Mouse (Mus musculus) common myeloid progenitor, adult 5-6 weeks (primary cell): Measurements from ENCODE around the gene Ccdc47. TPM values are rescaled to one million over a fixed set of nuclear protein-coding genes. Genes with fewer than 3 reads are reported as not detected.

Experiments
- ATAC-seq: replicated peaks from 2 replicates; pipeline ENCODE4 v1.8.0; 2016; ENCODE audit warnings: low read depth, mild to moderate bottlenecking, moderate TSS enrichment, inconsistent platforms; ENCODE audit not compliant: poor library complexity, severe bottlenecking
- total RNA-seq: library from RNA; stranded (forward); fragments of 200-1000, 187-1606 nt; gene quantifications from 2 replicates; pipeline ENCODE4 v1.2.3, GENCODE M21; 2017

Ccdc47 gene
- total RNA-seq, 1 experiment from 2014 or later = 212 TPM

- ATAC-seq = no peak
Observed at GRCm38 (mm10) chr11:106164601-106165180, 51.5 kb downstream of the Ccdc47 start.

- ATAC-seq = no peak
Observed at GRCm38 (mm10) chr11:106163546-106163945, 52.6 kb downstream of the Ccdc47 start.

GRCm38 (mm10) chr11:106162237-106162636, 53.9 kb downstream of the Ccdc47 start:
- ATAC-seq = no peak

- peak; percentile 23 for ATAC-seq
Observed at GRCm38 (mm10) chr11:106160841-106161721, 55.1 kb downstream of the Ccdc47 start, which contains the start of the genes Gm10840 and Limd2. Gm10840 (plus strand) TSS chr11:106160850. Limd2 (minus strand) TSS chr11:106160860.

GRCm38 (mm10) chr11:106159921-106160840, 56.0 kb downstream of the Ccdc47 start:
- ATAC-seq = peak; percentile 59

- peak; percentile 45 for ATAC-seq
Observed at GRCm38 (mm10) chr11:106159216-106159920, 56.8 kb downstream of the Ccdc47 start.

GRCm38 (mm10) chr11:106158930-106159215, 57.3 kb downstream of the Ccdc47 start:
- no peak for ATAC-seq

GRCm38 (mm10) chr11:106158081-106158929, 57.8 kb downstream of the Ccdc47 start:
- peak; percentile 19; the same call in 1 of the 2 replicates for ATAC-seq

GRCm38 (mm10) chr11:106157154-106157553, 59.0 kb downstream of the Ccdc47 start:
- no peak for ATAC-seq

GRCm38 (mm10) chr11:106156257-106156656, 59.9 kb downstream of the Ccdc47 start:
- ATAC-seq = no peak

GRCm38 (mm10) chr11:106155761-106156160, 60.4 kb downstream of the Ccdc47 start:
- no peak for ATAC-seq

- ATAC-seq = no peak
Observed at GRCm38 (mm10) chr11:106154770-106155169, 61.4 kb downstream of the Ccdc47 start.

- no peak for ATAC-seq
Observed at GRCm38 (mm10) chr11:106154091-106154490, 62.1 kb downstream of the Ccdc47 start.

- no peak for ATAC-seq
Observed at GRCm38 (mm10) chr11:106152132-106152531, 64.0 kb downstream of the Ccdc47 start.

GRCm38 (mm10) chr11:106151219-106151618, 64.9 kb downstream of the Ccdc47 start:
- ATAC-seq = no peak
